Mouse (Mus musculus) E14TG2a.4 (cell line): ENCODE data around the gene Ascc1.
A peak's percentile ranks its signal among the peaks of the same experiment; 100 is the strongest.

Source experiments
- H3K27me3 ChIP-seq: 2 replicates; pipeline ENCODE4 v1.6.1; 2014; ENCODE audit warnings: low read length, control low read depth; ENCODE audit not compliant: insufficient read depth
- H3K36me3 ChIP-seq: 2 replicates; pipeline ENCODE4 v1.6.1; 2014; ENCODE audit warnings: low read length, control low read depth; ENCODE audit not compliant: insufficient read depth
- H3K4me1 ChIP-seq: replicated peaks from 2 replicates; pipeline ENCODE4 v1.6.1; 2014; ENCODE audit warnings: low read depth, low read length, control low read depth
- H3K4me3 ChIP-seq: replicated peaks from 2 replicates; pipeline ENCODE4 v1.5.1; 2014; ENCODE audit warnings: mild to moderate bottlenecking, low read length
- H3K9me3 ChIP-seq: 2 replicates; pipeline ENCODE4 v1.6.1; 2014; ENCODE audit warnings: low read length, control low read depth
- CTCF ChIP-seq: conservative IDR thresholded peaks from 2 replicates; pipeline ENCODE4 v1.5.1; 2014; ENCODE audit warnings: low read length
- NANOG ChIP-seq: IDR thresholded peaks from 2 replicates; pipeline ENCODE4 v1.6.1; 2014; ENCODE audit warnings: borderline replicate concordance, low read length, mixed read lengths
- POU5F1 ChIP-seq: IDR thresholded peaks from 2 replicates; pipeline ENCODE4 v1.6.1; 2014; ENCODE audit warnings: low read length, borderline replicate concordance

Gene Ascc1

DNA sequence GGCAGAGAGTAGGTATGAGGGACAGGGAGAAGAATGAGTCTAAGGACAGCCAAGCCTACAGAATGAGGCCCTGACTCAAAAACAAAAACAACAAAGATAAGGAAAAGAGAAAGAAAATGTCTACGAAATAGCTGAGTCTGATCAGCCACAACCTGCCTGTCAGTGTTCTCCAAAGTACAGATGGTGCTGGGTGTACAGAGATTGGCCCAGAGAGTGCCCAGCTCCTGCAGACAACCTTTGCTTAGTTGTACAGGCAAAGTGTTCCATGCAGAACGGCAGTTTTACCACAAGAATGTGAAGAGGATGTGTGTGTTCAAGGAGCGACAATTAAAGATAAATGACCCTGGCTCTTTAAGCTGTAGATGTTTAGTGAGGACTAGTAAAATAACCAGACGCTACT is 50.5 kb downstream of the Ascc1 start:
- Histone ChIP-seq H3K4me1 (peaks cover 35% of the 10 kb centered on the region), H3K9me3 (no peaks in the 10 kb centered on the region), H3K36me3 (peaks cover 20% of the 10 kb centered on the region), H3K4me3 (no peak overlapping the region), H3K27me3 (no peaks in the 10 kb centered on the region)
- no peak for TF ChIP-seq POU5F1
- TF ChIP-seq CTCF: no peak
- TF ChIP-seq NANOG: no peak

DNA sequence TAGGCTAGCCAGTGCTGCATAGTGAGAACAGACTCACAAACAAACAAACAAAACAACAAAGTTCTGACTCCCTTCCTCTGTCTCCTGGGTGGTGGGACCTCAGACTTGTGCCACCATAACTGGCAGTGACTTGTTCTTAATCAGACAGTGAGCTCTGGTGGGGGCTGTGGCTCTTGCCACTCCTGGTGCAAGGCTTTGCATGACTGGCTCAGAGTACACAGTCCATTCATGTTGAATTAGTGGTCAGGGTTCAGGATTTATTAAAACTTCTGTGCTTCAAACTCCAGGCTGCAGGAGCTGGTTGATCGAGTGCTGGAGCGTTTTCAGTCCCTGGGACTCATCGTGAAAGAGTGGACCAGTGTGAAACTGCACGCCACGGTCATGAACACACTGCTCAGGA is 59.6 kb downstream of the Ascc1 start:
- H3K9me3 ChIP-seq: no peaks in the 10 kb centered on the region
- peaks cover 11% of the 10 kb centered on the region for H3K4me1 ChIP-seq
- no peak overlapping the region for H3K4me3 ChIP-seq
- no peaks in the 10 kb centered on the region for H3K27me3 ChIP-seq
- TF ChIP-seq CTCF: no peak
- H3K36me3 ChIP-seq: peaks cover 41% of the 10 kb centered on the region

DNA sequence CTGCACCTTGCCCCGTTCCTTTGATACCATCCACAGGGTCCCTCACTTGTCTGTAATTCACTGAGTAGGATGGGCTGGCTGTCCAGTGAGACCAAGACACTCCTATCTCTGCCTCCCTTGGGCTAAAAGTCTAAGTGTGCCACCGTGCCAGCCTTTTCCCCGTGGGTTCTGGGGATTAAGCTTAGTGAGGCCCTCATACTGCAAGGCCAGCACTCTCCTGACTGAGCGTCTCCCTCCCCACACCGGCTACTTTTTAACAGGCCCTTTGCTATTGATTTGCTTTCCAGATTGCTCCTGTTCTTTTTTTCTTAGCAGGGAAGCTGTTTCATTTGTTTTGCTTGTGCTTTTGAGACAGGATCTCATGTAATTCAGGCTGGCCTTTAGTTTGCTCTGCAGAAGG is 60.3 kb downstream of the Ascc1 start:
- TF ChIP-seq POU5F1 (no peak), CTCF (no peak)
- Histone ChIP-seq H3K27me3 (no peaks in the 10 kb centered on the region), H3K9me3 (no peaks in the 10 kb centered on the region), H3K36me3 (peaks cover 41% of the 10 kb centered on the region), H3K4me3 (no peak overlapping the region), H3K4me1 (peaks cover 6% of the 10 kb centered on the region)

GRCm38 (mm10) chr10:60066524-60066923 is 63.9 kb downstream of the Ascc1 start:
- Histone ChIP-seq H3K27me3 (no peaks in the 10 kb centered on the region), H3K36me3 (peaks cover 44% of the 10 kb centered on the region), H3K4me3 (no peak overlapping the region), H3K9me3 (no peaks in the 10 kb centered on the region), H3K4me1 (peaks cover 6% of the 10 kb centered on the region)
- no peak for TF ChIP-seq POU5F1
- TF ChIP-seq CTCF: peak; percentile 71
- TF ChIP-seq NANOG: no peak

DNA sequence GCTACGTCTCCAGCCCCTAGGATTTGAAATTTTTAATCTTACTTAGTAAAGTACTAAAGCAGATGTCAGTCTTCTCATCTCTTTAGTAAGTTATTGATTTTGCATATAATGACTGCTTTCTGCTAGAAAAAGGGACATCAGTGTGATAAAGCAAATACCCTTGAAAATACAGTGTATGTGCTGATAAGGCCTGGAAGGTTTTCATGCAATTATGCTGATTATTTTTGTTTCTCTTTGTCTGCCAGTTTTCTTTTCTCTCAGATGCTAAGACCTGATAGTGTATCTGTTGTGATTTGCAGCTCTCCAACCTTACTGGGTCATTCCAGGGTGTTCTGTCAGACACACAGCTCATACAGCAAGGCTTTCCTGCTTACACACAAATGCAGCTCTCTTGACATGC is 72.6 kb downstream of the Ascc1 start:
- H3K4me3 ChIP-seq: no peak overlapping the region
- H3K4me1 ChIP-seq: peaks cover 12% of the 10 kb centered on the region
- no peaks in the 10 kb centered on the region for H3K27me3 ChIP-seq
- TF ChIP-seq POU5F1 (no peak), CTCF (no peak), NANOG (no peak)
- H3K9me3 ChIP-seq: no peaks in the 10 kb centered on the region
- no peaks in the 10 kb centered on the region for H3K36me3 ChIP-seq

DNA sequence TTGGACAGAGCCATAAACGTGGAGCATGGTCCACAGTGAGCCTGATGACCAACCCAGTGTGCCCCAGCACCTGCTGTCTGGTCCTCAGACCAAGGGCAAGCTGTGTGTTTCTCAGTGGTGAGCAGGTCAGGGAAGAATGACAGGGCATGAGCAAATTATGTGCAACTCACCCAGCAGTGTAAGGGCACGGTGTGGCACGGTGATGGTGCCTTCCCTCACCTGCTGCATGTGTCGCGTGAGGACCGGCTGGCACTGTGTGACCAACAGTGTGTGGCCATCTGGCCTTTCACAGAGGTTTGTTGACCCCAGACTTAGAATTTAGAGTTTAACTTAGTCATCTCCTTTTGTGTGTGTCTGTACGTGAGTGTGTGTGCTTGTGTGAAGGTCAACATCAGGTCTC is 74.6 kb downstream of the Ascc1 start:
- TF ChIP-seq CTCF (no peak), POU5F1 (no peak), NANOG (no peak)
- Histone ChIP-seq H3K4me1 (peaks cover 31% of the 10 kb centered on the region), H3K9me3 (no peaks in the 10 kb centered on the region), H3K4me3 (no peak overlapping the region), H3K36me3 (no peaks in the 10 kb centered on the region), H3K27me3 (no peaks in the 10 kb centered on the region)

GRCm38 (mm10) chr10:60077736-60078560 is 75.3 kb downstream of the Ascc1 start:
- no peak for TF ChIP-seq POU5F1
- no peak for TF ChIP-seq NANOG

GRCm38 (mm10) chr10:60078561-60078917 is 75.9 kb downstream of the Ascc1 start:
- TF ChIP-seq CTCF (no peak), NANOG (no peak), POU5F1 (no peak)
- H3K9me3 ChIP-seq: no peaks in the 10 kb centered on the region
- no peak overlapping the region for H3K4me3 ChIP-seq
- no peaks in the 10 kb centered on the region for H3K27me3 ChIP-seq
- H3K36me3 ChIP-seq: no peaks in the 10 kb centered on the region
- peaks cover 42% of the 10 kb centered on the region for H3K4me1 ChIP-seq

More at GRCm38 (mm10) chr10:60077736-60078560, 75.3 kb downstream of the Ascc1 start:
- no peak overlapping the region for H3K4me3 ChIP-seq
- no peaks in the 10 kb centered on the region for H3K9me3 ChIP-seq
- no peaks in the 10 kb centered on the region for H3K36me3 ChIP-seq
- H3K4me1 ChIP-seq: peaks cover 37% of the 10 kb centered on the region
- no peaks in the 10 kb centered on the region for H3K27me3 ChIP-seq

DNA sequence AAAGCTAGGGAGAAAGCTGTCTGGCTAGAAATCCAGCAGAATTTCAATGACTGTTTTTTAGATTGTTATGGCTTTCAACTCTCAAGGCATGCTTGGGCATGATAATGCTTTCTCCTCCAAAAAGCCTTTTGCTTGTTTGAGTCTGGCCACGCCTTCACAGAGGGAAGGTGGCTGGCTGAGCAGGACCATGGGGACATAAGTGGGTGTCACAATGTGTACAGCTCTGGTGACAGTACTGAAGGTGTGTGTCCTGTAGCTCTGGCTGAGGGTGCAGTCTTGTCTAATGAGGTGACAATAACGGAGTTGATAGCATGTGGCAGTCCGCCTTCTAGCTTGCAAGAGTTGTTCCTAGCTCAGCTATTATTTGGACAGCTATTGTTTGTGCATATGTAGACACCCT is 77.6 kb downstream of the Ascc1 start:
- no peaks in the 10 kb centered on the region for H3K36me3 ChIP-seq
- H3K4me1 ChIP-seq: peaks cover 42% of the 10 kb centered on the region
- H3K4me3 ChIP-seq: no peak overlapping the region
- TF ChIP-seq CTCF: no peak
- TF ChIP-seq POU5F1: no peak
- TF ChIP-seq NANOG: no peak
- H3K27me3 ChIP-seq: no peaks in the 10 kb centered on the region
- no peaks in the 10 kb centered on the region for H3K9me3 ChIP-seq
